Mouse (Mus musculus): ENCODE data around the gene Ddx24. TPM values are rescaled to one million over a fixed set of nuclear protein-coding genes. Genes with fewer than 3 reads are reported as not detected.
A peak's percentile ranks its signal among the peaks of the same experiment; 100 is the strongest.

Ddx24 gene
- polyA plus RNA-seq, 1 experiment from 2014 or later = 85.2 TPM

- Histone ChIP-seq H3K4me2 (ENCODE audit: low read depth, low read length) (peak overlapping the region; percentile 49), H3K9me3 (ENCODE audit: control insufficient read depth, low read length) (no peaks in the 10 kb centered on the region), H3K4me3 (ENCODE audit: low read depth, low read length) (peak overlapping the region; percentile 30), H3K27ac (replicated peaks; ENCODE audit: low read depth, low read length) (0 out of 2 replicates have a peak overlapping the region, but pooled peaks have one; percentile 4), H3K4me1 (ENCODE audit: control insufficient read depth, insufficient read depth, low read length) (no peaks in the 10 kb centered on the region), H3K36me3 (ENCODE audit: control insufficient read depth, insufficient read depth, low read length) (no peaks in the 10 kb centered on the region), H3K27me3 (replicated peaks; ENCODE audit: control insufficient read depth, insufficient read depth, low read length) (no peaks in the 10 kb centered on the region), H3K9ac (ENCODE audit: low read depth, low read length) (no peak overlapping the region)
- ATAC-seq (ENCODE audit: low read depth) (no peak), DNase-seq (ENCODE audit: low spot score) (no peak)
Measured at GRCm38 (mm10) chr12:103434861-103435260, 9.2 kb upstream of the Ddx24 start.

GRCm38 (mm10) chr12:103433986-103434731 lies 8.5 kb upstream of the Ddx24 start, which contains the start of gene Ifi27:
Ifi27 (plus strand) TSS chr12:103434211.
- Histone ChIP-seq H3K4me3 (ENCODE audit: low read depth, low read length) (peak within 1 kb of the TSS; percentile 30), H3K4me1 (ENCODE audit: control insufficient read depth, insufficient read depth, low read length) (no peaks in the 10 kb centered on the region), H3K27me3 (replicated peaks; ENCODE audit: control insufficient read depth, insufficient read depth, low read length) (no peaks in the 10 kb centered on the region), H3K27ac (replicated peaks; ENCODE audit: low read depth, low read length) (peak within 1 kb of the TSS; percentile 16; the same call in 1 of the 2 replicates), H3K36me3 (ENCODE audit: control insufficient read depth, insufficient read depth, low read length) (no peaks in the 10 kb centered on the region), H3K9ac (ENCODE audit: low read depth, low read length) (peak within 1 kb of the TSS; percentile 39; the same call in 1 of the 2 replicates), H3K4me2 (ENCODE audit: low read depth, low read length) (peak within 1 kb of the TSS; percentile 49), H3K9me3 (ENCODE audit: control insufficient read depth, low read length) (no peaks in the 10 kb centered on the region)
- 48% methylated on average over 8 of the region's 8 CpGs for WGBS
- peak; percentile 90 for DNase-seq (ENCODE audit: low spot score)
- peak; percentile 96 for ATAC-seq (ENCODE audit: low read depth)

- no peak for ATAC-seq (ENCODE audit: low read depth)
- Histone ChIP-seq H3K36me3 (ENCODE audit: control insufficient read depth, insufficient read depth, low read length) (no peaks in the 10 kb centered on the region), H3K9me3 (ENCODE audit: control insufficient read depth, low read length) (no peaks in the 10 kb centered on the region), H3K9ac (ENCODE audit: low read depth, low read length) (no peak overlapping the region), H3K4me3 (ENCODE audit: low read depth, low read length) (no peak overlapping the region), H3K27ac (replicated peaks; ENCODE audit: low read depth, low read length) (peak overlapping the region; percentile 16; the same call in 1 of the 2 replicates), H3K4me2 (ENCODE audit: low read depth, low read length) (no peak overlapping the region), H3K4me1 (ENCODE audit: control insufficient read depth, insufficient read depth, low read length) (no peaks in the 10 kb centered on the region), H3K27me3 (replicated peaks; ENCODE audit: control insufficient read depth, insufficient read depth, low read length) (no peaks in the 10 kb centered on the region)
- no peak for DNase-seq (ENCODE audit: low spot score)
- WGBS = 76% methylated on average over 2 of the region's 2 CpGs
Measured at GRCm38 (mm10) chr12:103433430-103433829, 7.8 kb upstream of the Ddx24 start.

- no peak for DNase-seq (ENCODE audit: low spot score)
- H3K27ac ChIP-seq (replicated peaks; ENCODE audit: low read depth, low read length) = no peak overlapping the region
- H3K4me1 ChIP-seq (ENCODE audit: control insufficient read depth, insufficient read depth, low read length) = peaks cover 16% of the 10 kb centered on the region
- H3K27me3 ChIP-seq (replicated peaks; ENCODE audit: control insufficient read depth, insufficient read depth, low read length) = no peaks in the 10 kb centered on the region
- H3K9ac ChIP-seq (ENCODE audit: low read depth, low read length) = no peak overlapping the region
- no peak for ATAC-seq (ENCODE audit: low read depth)
- no peak overlapping the region for H3K4me3 ChIP-seq (ENCODE audit: low read depth, low read length)
- 88% methylated on average over 7 of the region's 7 CpGs for WGBS
- no peaks in the 10 kb centered on the region for H3K9me3 ChIP-seq (ENCODE audit: control insufficient read depth, low read length)
- H3K4me2 ChIP-seq (ENCODE audit: low read depth, low read length) = no peak overlapping the region
- H3K36me3 ChIP-seq (ENCODE audit: control insufficient read depth, insufficient read depth, low read length) = peaks cover 16% of the 10 kb centered on the region
Measured at GRCm38 (mm10) chr12:103426710-103427109, 1.1 kb upstream of the Ddx24 start.

GRCm38 (mm10) chr12:103425016-103425728 lies 458 bp downstream of the Ddx24 start:
- 0 out of 2 replicates have a peak overlapping the region, but pooled peaks have one; percentile 6 for H3K27ac ChIP-seq (replicated peaks; ENCODE audit: low read depth, low read length)
- H3K4me3 ChIP-seq (ENCODE audit: low read depth, low read length) = peak overlapping the region; percentile 79
- no peak; the same call in 1 of the 2 replicates for ATAC-seq (ENCODE audit: low read depth)
- no peaks in the 10 kb centered on the region for H3K27me3 ChIP-seq (replicated peaks; ENCODE audit: control insufficient read depth, insufficient read depth, low read length)
- 10% methylated on average over 29 of the region's 33 CpGs for whole genome bisulfite sequencing
- peaks cover 26% of the 10 kb centered on the region for H3K4me1 ChIP-seq (ENCODE audit: control insufficient read depth, insufficient read depth, low read length)
- H3K4me2 ChIP-seq (ENCODE audit: low read depth, low read length) = peak overlapping the region; percentile 80
- peaks cover 16% of the 10 kb centered on the region for H3K36me3 ChIP-seq (ENCODE audit: control insufficient read depth, insufficient read depth, low read length)
- no peaks in the 10 kb centered on the region for H3K9me3 ChIP-seq (ENCODE audit: control insufficient read depth, low read length)
- DNase-seq (ENCODE audit: low spot score) = no peak
- peak overlapping the region; percentile 86 for H3K9ac ChIP-seq (ENCODE audit: low read depth, low read length)

GRCm38 (mm10) chr12:103408144-103408543 lies 17.5 kb downstream of the Ddx24 start:
- no peak for ATAC-seq (ENCODE audit: low read depth)
- Histone ChIP-seq H3K27ac (replicated peaks; ENCODE audit: low read depth, low read length) (no peak overlapping the region), H3K4me3 (ENCODE audit: low read depth, low read length) (no peak overlapping the region), H3K9ac (ENCODE audit: low read depth, low read length) (no peak overlapping the region), H3K27me3 (replicated peaks; ENCODE audit: control insufficient read depth, insufficient read depth, low read length) (no peaks in the 10 kb centered on the region), H3K9me3 (ENCODE audit: control insufficient read depth, low read length) (no peaks in the 10 kb centered on the region), H3K36me3 (ENCODE audit: control insufficient read depth, insufficient read depth, low read length) (peaks cover 95% of the 10 kb centered on the region), H3K4me1 (ENCODE audit: control insufficient read depth, insufficient read depth, low read length) (no peaks in the 10 kb centered on the region), H3K4me2 (ENCODE audit: low read depth, low read length) (no peak overlapping the region)
- no peak for DNase-seq (ENCODE audit: low spot score)
- 93% methylated on average over 10 of the region's 10 CpGs for WGBS

GRCm38 (mm10) chr12:103407720-103408119 lies 17.9 kb downstream of the Ddx24 start, which contains the start of gene 9330161L09Rik:
9330161L09Rik (minus strand) TSS chr12:103407820.
- Histone ChIP-seq H3K27me3 (replicated peaks; ENCODE audit: control insufficient read depth, insufficient read depth, low read length) (no peaks in the 10 kb centered on the region), H3K27ac (replicated peaks; ENCODE audit: low read depth, low read length) (no peak within 1 kb of the TSS), H3K36me3 (ENCODE audit: control insufficient read depth, insufficient read depth, low read length) (peaks cover 95% of the 10 kb centered on the region), H3K4me1 (ENCODE audit: control insufficient read depth, insufficient read depth, low read length) (no peaks in the 10 kb centered on the region), H3K9ac (ENCODE audit: low read depth, low read length) (no peak within 1 kb of the TSS), H3K4me2 (ENCODE audit: low read depth, low read length) (no peak within 1 kb of the TSS), H3K9me3 (ENCODE audit: control insufficient read depth, low read length) (no peaks in the 10 kb centered on the region), H3K4me3 (ENCODE audit: low read depth, low read length) (no peak within 1 kb of the TSS)
- WGBS = 99% methylated on average over 4 of the region's 4 CpGs
- ATAC-seq (ENCODE audit: low read depth) (no peak), DNase-seq (ENCODE audit: low spot score) (no peak)

GRCm38 (mm10) chr12:103404131-103404530 lies 21.5 kb downstream of the Ddx24 start:
- Histone ChIP-seq H3K4me2 (ENCODE audit: low read depth, low read length) (no peak overlapping the region), H3K9ac (ENCODE audit: low read depth, low read length) (no peak overlapping the region), H3K9me3 (ENCODE audit: control insufficient read depth, low read length) (no peaks in the 10 kb centered on the region), H3K27ac (replicated peaks; ENCODE audit: low read depth, low read length) (no peak overlapping the region), H3K36me3 (ENCODE audit: control insufficient read depth, insufficient read depth, low read length) (peaks cover 62% of the 10 kb centered on the region), H3K27me3 (replicated peaks; ENCODE audit: control insufficient read depth, insufficient read depth, low read length) (no peaks in the 10 kb centered on the region), H3K4me3 (ENCODE audit: low read depth, low read length) (no peak overlapping the region), H3K4me1 (ENCODE audit: control insufficient read depth, insufficient read depth, low read length) (no peaks in the 10 kb centered on the region)
- WGBS = 87% methylated on average over 18 of the region's 18 CpGs
- DNase-seq (ENCODE audit: low spot score) (no peak), ATAC-seq (ENCODE audit: low read depth) (no peak)

Measured in embryonic facial prominence, embryonic 14.5 days (tissue).